Mouse (Mus musculus): ENCODE measurements at regions not wholly inside any gene's neighbourhood (a gene's known extent, or its start where the extent isn't known, plus 50 kb on each side); places are given as distances from the start of the nearest gene placed in this dataset.

GRCm38 (mm10) chr16:28109771-28110170 is 643.1 kb downstream of the Fgf12 start:
- no peak for DNase-seq (ENCODE audit: low read depth, low spot score)
